Mouse (Mus musculus): ENCODE data around the gene Map1lc3b.

DNA sequence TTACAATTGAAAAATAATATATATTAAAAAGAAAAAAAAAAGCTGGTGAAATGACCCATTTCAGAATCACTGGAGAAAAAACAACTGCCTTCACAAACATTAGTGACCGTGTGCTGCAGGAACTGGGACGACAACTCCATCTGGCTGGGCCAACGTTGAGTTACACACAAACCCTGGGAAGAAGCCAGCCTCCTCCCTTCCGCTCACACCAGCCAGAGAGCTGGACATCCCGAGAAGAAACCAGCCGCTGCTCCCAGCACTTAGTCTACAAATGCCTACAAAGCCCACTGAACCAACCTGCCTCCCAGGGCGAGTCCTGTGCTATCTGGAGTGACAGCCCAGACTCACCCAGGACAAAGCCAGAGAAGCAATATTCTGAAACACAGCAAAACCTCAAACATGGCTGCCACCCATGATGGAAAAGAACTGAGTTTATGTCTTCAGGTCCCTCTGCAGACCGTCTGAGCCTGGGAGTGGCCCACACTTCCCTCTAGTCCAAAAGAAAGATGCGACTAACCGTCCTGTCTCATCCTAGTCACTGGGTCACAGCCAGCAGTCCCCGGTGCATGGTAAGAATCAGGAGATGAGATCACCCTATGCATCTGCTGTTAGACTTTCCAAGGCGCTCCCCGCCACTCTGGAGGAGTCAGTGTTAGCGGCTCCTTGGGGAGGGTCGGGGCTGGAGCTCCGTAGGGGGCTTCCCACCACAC lies 28.4 kb upstream of the Map1lc3b start:
- TF ChIP-seq TAL1 (IDR thresholded peaks at IDR 0.05; ENCODE audit: low read length) (no peak), GATA1 (IDR thresholded peaks at IDR 0.05; ENCODE audit: low read length) (no peak)
